Mouse (Mus musculus): ENCODE results near the gene Polg. TPM values are rescaled to one million over a fixed set of nuclear protein-coding genes. Genes with fewer than 3 reads are reported as not detected.

Polg gene
- polyA plus RNA-seq (2016; fragmentation: Nextera tagmentation; extraction: Ambion mirVana), result 50.4 and 53.3 TPM in 2 replicates

DNA sequence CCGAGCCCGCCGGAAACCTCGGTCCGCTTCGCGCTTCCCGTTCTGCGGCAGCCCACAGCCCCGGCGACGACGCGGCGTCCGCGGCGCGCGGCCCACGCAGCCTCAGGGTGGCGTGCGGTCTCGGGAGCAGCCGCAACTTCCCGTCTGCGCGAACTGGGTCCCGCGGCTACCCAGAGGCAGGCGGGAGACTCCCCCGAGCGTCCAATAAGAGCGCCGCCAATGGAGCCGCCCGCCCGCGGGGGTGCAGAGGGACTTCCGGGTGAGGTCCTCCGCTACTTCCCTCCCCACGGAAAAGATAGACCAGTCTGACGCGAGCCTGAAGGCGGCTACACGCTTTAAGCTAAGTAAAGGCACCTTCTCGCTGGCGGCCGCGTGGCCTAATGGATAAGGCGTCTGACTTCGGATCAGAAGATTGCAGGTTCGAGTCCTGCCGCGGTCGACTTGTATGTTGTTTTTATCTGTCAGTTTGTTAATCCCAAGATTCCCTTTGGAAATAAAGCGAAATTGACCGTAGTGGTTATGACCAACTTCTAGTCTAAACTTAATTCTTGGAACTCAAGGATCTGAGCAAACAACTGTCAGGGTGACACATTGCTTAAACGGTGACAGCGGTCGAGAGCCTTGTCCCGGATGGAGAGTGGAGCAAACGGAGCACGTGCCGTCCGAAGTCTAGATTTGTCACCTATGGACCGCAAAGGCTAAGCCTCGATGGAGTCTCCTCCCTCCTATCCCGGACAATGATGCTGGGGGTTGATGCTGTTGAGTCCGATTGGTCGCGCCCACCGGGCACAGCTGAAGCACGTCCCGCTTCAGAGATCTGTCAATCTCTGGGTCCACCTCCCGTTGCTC, at the start of gene Polg:
Polg (minus strand) TSS at position 310 of the 849 bp plus-strand sequence.
- H3K27me3 ChIP-seq, result peaks cover 17% of the 10 kb centered on the region
- H3K4me1 ChIP-seq (replicated peaks), result peaks cover 26% of the 10 kb centered on the region
- H3K4me3 ChIP-seq (replicated peaks), result peak within 1 kb of the TSS; percentile 87
- H3K9ac ChIP-seq (replicated peaks), result peak within 1 kb of the TSS; percentile 85
- H3K27ac ChIP-seq, result peak within 1 kb of the TSS; percentile 83
- H3K4me2 ChIP-seq, result peak within 1 kb of the TSS; percentile 96
- H3K36me3 ChIP-seq, result peaks cover 28% of the 10 kb centered on the region
- H3K9me3 ChIP-seq, result no peaks in the 10 kb centered on the region
- WGBS, result under 1% methylated on average over 76 of the region's 76 CpGs
- ATAC-seq (ENCODE audit: insufficient number of reproducible peaks, insufficient read depth, low FRiP score, low TSS enrichment, low read depth), result peak; percentile 95

DNA sequence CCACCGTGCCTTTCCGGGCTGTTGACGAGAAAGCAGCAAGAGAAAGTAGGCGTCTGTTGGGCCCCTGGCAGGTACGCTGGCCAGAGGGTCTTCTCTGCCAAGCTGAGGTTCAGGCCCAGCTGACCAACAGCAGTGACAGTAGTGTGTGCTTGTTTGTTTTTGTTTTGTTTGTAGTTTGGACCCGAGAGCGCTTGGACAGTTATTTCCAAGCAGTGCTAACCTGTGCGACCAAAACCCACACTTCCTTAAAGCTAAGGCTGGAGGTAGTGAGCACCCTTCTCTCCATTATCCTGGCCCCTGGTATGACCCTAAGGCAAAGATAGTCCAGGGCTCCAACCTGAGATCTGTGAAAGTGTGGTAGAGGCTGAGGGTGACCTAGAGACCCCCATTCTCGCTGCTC, 49.7 kb upstream of the Polg start:
- Histone ChIP-seq H3K9me3 (no peaks in the 10 kb centered on the region), H3K27ac (no peak overlapping the region), H3K9ac (replicated peaks) (no peak overlapping the region), H3K4me3 (replicated peaks) (peak overlapping the region; percentile 47), H3K36me3 (no peaks in the 10 kb centered on the region), H3K27me3 (peaks cover 97% of the 10 kb centered on the region), H3K4me1 (replicated peaks) (peaks cover 7% of the 10 kb centered on the region), H3K4me2 (peak overlapping the region; percentile 64)
- 34% methylated on average over 9 of the region's 9 CpGs for WGBS
- no peak for ATAC-seq (ENCODE audit: insufficient number of reproducible peaks, insufficient read depth, low FRiP score, low TSS enrichment, low read depth)

DNA sequence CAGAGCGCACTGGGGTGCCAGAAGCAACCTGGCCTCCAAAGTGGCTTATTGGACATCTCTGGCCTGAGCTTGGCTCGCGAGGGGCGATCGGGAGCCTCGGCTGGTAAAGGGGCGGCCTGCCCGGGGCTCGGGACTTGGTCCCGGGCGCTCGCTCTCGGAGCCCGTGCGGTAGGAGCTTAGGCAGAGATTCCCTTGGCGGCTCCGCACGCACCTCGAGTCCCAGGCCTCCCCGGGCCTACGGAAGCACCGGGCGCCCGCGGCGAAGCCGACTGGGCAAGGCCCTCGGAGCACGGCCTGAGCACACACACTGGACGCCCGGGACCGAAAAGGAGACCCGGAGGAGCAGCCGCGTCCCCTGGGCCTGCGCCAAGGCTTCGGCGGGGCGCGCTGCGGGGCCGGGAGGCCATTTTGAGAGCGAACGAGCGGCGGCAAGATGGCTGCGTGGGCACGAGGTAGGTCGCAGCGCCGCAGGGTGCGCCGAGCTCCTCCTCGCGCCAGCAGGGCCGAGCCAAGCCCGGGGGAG, 49.1 kb upstream of the Polg start:
- Histone ChIP-seq H3K4me1 (replicated peaks) (peaks cover 7% of the 10 kb centered on the region), H3K9ac (replicated peaks) (peak overlapping the region; percentile 47), H3K27ac (no peak overlapping the region), H3K4me2 (peak overlapping the region; percentile 64), H3K36me3 (no peaks in the 10 kb centered on the region), H3K4me3 (replicated peaks) (peak overlapping the region; percentile 47), H3K9me3 (no peaks in the 10 kb centered on the region), H3K27me3 (peaks cover 96% of the 10 kb centered on the region)
- WGBS, result 2% methylated on average over 57 of the region's 57 CpGs
- no peak for ATAC-seq (ENCODE audit: insufficient number of reproducible peaks, insufficient read depth, low FRiP score, low TSS enrichment, low read depth)

DNA sequence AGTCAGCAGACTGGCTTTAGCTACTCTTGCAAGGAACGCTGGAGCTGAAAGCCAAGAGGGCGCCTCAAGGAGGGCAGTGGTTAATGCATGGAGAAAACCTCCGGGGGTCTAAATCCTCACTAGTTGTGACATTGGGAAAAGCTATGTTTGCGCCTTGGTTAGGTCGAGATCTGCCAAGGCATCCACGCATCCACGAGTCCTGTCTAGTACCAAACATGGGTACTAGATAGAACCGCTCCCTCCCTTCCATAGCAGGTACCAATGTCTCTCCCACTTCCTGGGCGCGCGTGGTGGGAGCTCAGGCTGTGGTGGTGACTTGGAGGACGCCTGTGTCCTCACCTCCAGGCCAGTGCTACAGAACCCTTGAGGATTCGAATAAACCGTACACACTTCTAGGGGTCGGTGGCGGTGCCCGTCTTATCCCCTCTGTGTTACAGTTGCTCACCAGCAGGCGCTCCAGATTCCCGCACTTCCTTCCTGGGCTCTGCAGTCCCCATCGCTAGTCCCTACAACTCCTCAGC, 48.3 kb upstream of the Polg start:
- Histone ChIP-seq H3K36me3 (no peaks in the 10 kb centered on the region), H3K4me2 (no peak overlapping the region), H3K27ac (no peak overlapping the region), H3K27me3 (peaks cover 98% of the 10 kb centered on the region), H3K9ac (replicated peaks) (no peak overlapping the region), H3K9me3 (no peaks in the 10 kb centered on the region), H3K4me1 (replicated peaks) (peaks cover 7% of the 10 kb centered on the region), H3K4me3 (replicated peaks) (no peak overlapping the region)
- 2% methylated on average over 20 of the region's 20 CpGs for WGBS
- ATAC-seq (ENCODE audit: insufficient number of reproducible peaks, insufficient read depth, low FRiP score, low TSS enrichment, low read depth), result no peak

DNA sequence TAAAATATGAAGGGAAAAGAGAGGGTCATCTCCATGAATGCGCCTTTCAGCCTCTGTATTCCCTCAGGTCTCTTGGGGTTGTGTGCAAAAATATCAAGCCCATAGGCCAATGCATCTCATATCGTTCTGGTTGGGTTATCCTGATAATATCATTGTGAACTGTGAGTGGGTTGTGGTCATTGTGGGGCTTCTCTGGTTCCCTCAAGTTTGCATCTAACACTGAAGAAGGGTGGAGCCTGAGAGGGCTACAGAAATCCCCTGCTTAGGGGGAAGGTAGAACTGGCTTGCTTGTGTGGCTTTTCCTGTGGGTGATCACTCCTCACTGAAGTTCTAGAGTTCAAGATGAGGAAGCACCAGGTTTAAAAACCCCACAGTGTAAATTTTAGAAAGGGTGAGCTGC, 47.3 kb upstream of the Polg start:
- no peak overlapping the region for H3K9ac ChIP-seq (replicated peaks)
- H3K36me3 ChIP-seq, result no peaks in the 10 kb centered on the region
- no peak overlapping the region for H3K27ac ChIP-seq
- no peak for ATAC-seq (ENCODE audit: insufficient number of reproducible peaks, insufficient read depth, low FRiP score, low TSS enrichment, low read depth)
- no peaks in the 10 kb centered on the region for H3K9me3 ChIP-seq
- 7% methylated on average over 2 of the region's 2 CpGs for WGBS
- peaks cover 99% of the 10 kb centered on the region for H3K27me3 ChIP-seq
- H3K4me1 ChIP-seq (replicated peaks), result peaks cover 13% of the 10 kb centered on the region
- H3K4me2 ChIP-seq, result no peak overlapping the region
- no peak overlapping the region for H3K4me3 ChIP-seq (replicated peaks)

DNA sequence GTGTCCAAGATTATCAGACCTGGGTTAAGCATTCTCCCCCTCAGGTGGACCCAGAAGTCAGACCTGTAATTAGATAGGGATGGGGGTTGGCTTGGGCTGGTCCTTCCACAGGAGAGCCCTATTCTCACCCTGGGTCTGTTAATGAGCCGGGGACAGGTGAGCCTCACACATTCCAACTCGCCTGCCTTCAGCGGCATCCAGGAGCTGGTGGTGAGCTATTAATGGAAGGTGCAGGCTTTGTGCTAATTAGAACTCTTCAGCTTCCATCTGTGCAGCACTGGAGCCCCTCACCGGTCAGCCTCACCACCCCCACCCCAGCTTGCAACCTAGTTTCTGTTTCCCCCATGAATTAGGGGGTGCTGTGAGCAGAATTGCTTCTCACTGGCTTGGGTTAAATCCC, 46.3 kb upstream of the Polg start:
- Histone ChIP-seq H3K4me3 (replicated peaks) (no peak overlapping the region), H3K4me2 (no peak overlapping the region), H3K36me3 (no peaks in the 10 kb centered on the region), H3K27me3 (peaks cover 99% of the 10 kb centered on the region), H3K9me3 (no peaks in the 10 kb centered on the region), H3K27ac (no peak overlapping the region), H3K4me1 (replicated peaks) (peaks cover 15% of the 10 kb centered on the region), H3K9ac (replicated peaks) (no peak overlapping the region)
- 4% methylated on average over 4 of the region's 4 CpGs for WGBS
- no peak for ATAC-seq (ENCODE audit: insufficient number of reproducible peaks, insufficient read depth, low FRiP score, low TSS enrichment, low read depth)

DNA sequence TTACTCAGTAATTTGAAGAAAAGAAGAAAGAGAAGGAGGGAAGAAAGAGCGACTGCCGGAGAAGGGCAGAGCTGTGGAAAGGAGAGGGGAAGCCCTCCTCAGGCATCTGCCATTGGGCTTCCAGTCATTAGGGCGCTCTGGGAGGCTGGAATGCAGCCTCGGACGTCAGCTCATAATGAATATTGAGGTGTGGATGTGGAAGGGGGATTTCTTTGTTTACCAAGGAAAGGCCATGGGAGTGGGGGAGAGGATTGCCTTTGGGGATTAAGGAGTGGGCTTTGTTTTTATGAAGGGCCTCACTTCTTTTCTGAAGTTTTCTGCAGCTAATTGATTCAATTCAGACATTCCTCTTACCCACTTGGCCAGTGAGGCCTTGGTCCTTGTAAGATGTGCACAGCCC, 45.5 kb upstream of the Polg start:
- no peak overlapping the region for H3K27ac ChIP-seq
- ATAC-seq (ENCODE audit: insufficient number of reproducible peaks, insufficient read depth, low FRiP score, low TSS enrichment, low read depth), result no peak
- no peaks in the 10 kb centered on the region for H3K9me3 ChIP-seq
- no peak overlapping the region for H3K4me2 ChIP-seq
- WGBS, result 2% methylated on average over 5 of the region's 5 CpGs
- H3K27me3 ChIP-seq, result peaks cover 99% of the 10 kb centered on the region
- no peaks in the 10 kb centered on the region for H3K36me3 ChIP-seq
- no peak overlapping the region for H3K9ac ChIP-seq (replicated peaks)
- H3K4me3 ChIP-seq (replicated peaks), result no peak overlapping the region
- H3K4me1 ChIP-seq (replicated peaks), result peaks cover 15% of the 10 kb centered on the region

DNA sequence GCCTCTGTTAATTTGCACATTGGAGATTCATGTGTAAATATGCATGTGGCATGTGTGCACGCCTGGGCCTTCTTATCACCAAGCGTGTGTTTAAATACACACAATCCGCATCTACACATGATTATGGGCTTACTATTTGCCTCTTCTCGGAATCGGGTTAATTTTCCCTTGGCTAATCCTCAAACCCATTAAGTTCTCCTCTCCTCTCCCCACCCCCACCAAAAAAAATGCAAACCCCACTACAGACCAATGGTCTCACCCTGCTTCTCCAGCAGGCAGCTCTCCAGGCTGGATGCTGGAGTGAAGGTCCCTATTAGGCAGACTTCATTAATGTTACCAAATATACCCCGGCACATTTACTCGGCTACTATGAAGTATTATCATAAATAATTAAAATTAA, 45.0 kb upstream of the Polg start:
- Histone ChIP-seq H3K27ac (no peak overlapping the region), H3K4me1 (replicated peaks) (peaks cover 18% of the 10 kb centered on the region), H3K4me2 (no peak overlapping the region), H3K4me3 (replicated peaks) (no peak overlapping the region), H3K9me3 (no peaks in the 10 kb centered on the region), H3K27me3 (peaks cover 99% of the 10 kb centered on the region), H3K36me3 (no peaks in the 10 kb centered on the region), H3K9ac (replicated peaks) (no peak overlapping the region)
- no peak for ATAC-seq (ENCODE audit: insufficient number of reproducible peaks, insufficient read depth, low FRiP score, low TSS enrichment, low read depth)
- 16% methylated on average over 7 of the region's 7 CpGs for WGBS

DNA sequence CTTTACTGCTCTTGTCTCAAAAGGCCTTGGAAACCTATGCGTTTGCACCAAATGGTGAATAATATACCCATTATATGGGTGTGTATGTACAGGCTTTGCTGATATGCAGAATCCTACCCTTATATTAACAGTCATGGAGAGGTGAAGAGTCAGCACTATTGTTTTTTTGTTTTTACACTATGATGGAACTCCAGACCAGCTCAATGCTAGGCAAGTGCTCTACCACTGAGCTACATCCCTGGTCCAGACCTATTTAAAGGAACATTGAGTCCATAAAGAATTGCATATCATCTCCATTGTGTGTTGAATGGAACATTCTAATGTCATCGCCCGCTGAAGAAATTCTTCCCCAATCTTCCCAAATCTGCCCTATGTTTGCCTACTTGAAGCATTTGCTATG, 44.5 kb upstream of the Polg start:
- no peak overlapping the region for H3K4me3 ChIP-seq (replicated peaks)
- peaks cover 22% of the 10 kb centered on the region for H3K4me1 ChIP-seq (replicated peaks)
- H3K4me2 ChIP-seq, result no peak overlapping the region
- ATAC-seq (ENCODE audit: insufficient number of reproducible peaks, insufficient read depth, low FRiP score, low TSS enrichment, low read depth), result no peak
- no peak overlapping the region for H3K9ac ChIP-seq (replicated peaks)
- H3K9me3 ChIP-seq, result no peaks in the 10 kb centered on the region
- H3K36me3 ChIP-seq, result no peaks in the 10 kb centered on the region
- peaks cover 99% of the 10 kb centered on the region for H3K27me3 ChIP-seq
- H3K27ac ChIP-seq, result no peak overlapping the region
- WGBS, result 13% methylated on average over 3 of the region's 3 CpGs

DNA sequence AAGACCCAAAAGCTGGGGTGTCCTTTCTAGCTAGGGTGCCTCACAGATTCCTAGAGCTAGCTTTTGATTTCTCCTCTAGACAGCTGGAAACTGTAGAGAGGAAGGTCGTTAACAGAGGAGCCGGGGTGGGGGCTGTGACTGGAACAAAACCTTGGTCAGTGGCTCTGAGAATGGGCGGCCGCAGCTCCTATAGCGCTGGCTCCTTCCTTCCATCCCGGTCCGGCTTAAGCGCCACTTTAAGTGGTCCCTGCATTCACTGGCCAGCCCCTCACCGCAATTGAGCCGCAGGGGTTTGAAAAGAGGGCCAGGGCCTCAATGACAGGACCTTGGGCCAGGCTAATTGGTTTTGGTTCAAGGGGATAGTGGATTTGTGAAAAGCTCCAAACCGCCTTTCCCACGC, 43.5 kb upstream of the Polg start:
- 4% methylated on average over 12 of the region's 12 CpGs for WGBS
- no peaks in the 10 kb centered on the region for H3K36me3 ChIP-seq

DNA sequence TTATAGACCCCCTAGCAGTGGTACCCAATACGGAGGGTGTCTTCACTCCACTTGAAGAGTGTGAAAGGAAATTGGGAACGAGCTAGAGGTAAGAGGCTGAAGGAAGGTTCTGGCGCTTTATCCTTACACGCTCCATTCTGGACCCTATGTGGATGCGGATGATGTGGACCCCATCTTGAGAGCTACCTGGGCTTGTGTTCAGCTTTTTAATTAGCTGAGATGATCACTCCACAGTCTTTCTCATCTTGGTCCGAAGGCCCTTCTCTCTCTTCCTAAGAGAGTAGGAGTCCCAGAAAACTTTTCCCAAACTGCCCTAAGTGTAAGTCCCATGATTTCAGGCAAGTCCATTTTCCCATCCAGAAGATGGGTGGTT, 43.1 kb upstream of the Polg start:
- H3K4me3 ChIP-seq (replicated peaks), result peak overlapping the region; percentile 30; the same call in 1 of the 2 replicates
- H3K4me2 ChIP-seq, result no peak overlapping the region
- H3K4me1 ChIP-seq (replicated peaks), result peaks cover 26% of the 10 kb centered on the region
- peaks cover 99% of the 10 kb centered on the region for H3K27me3 ChIP-seq
- WGBS, result 5% methylated on average over 6 of the region's 6 CpGs
- H3K9ac ChIP-seq (replicated peaks), result no peak overlapping the region
- no peaks in the 10 kb centered on the region for H3K36me3 ChIP-seq
- no peak for ATAC-seq (ENCODE audit: insufficient number of reproducible peaks, insufficient read depth, low FRiP score, low TSS enrichment, low read depth)
- H3K9me3 ChIP-seq, result no peaks in the 10 kb centered on the region
- no peak overlapping the region for H3K27ac ChIP-seq

More for the DNA sequence above, 43.5 kb upstream of the Polg start:
- Histone ChIP-seq H3K9me3 (no peaks in the 10 kb centered on the region), H3K4me1 (replicated peaks) (peaks cover 22% of the 10 kb centered on the region), H3K27me3 (peaks cover 99% of the 10 kb centered on the region), H3K4me3 (replicated peaks) (no peak overlapping the region), H3K9ac (replicated peaks) (no peak overlapping the region), H3K27ac (no peak overlapping the region), H3K4me2 (no peak overlapping the region)
- no peak for ATAC-seq (ENCODE audit: insufficient number of reproducible peaks, insufficient read depth, low FRiP score, low TSS enrichment, low read depth)

All from limb, embryonic 12.5 days (tissue).